Mouse (Mus musculus): ENCODE measurements around the gene Cntln.

DNA sequence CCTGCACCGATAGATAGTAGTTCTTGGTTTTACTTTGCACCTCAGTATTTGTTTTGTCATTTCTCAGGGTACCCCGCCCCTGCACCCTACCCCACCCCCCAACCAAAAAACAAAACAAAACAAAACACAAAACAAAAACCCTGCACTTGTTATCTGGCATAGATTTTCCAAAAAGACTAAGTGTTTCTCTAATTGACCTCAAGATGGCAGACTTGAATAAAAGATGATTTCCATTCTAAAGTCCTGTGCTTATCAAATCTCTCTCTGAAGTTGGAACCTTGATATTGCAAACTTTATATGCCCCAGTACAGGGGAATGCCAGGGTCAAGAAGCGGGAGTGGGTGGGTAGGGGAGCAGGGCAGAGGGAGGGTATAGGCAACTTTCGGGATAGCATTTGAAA lies 277.0 kb downstream of the Cntln start:
- 0 out of 2 replicates have a peak, but pooled peaks have one; percentile 5 for TF ChIP-seq CTCF (conservative IDR thresholded peaks at IDR 0.05; ENCODE audit: low read length)
- no peak for TF ChIP-seq POU5F1 (IDR thresholded peaks at IDR 0.05; ENCODE audit: borderline replicate concordance, low read length)

Data from E14TG2a.4 (cell line).